Mouse (Mus musculus): ENCODE measurements around the gene Gm27021.

GRCm38 (mm10) chr8:120631441-120632375 lies 36.2 kb downstream of the Gm27021 start:
- TF ChIP-seq EP300 (IDR thresholded peaks at IDR 0.05; ENCODE audit: low read depth in 1 of 2, low read length in 2 of 2) (no peak), CTCF (IDR thresholded peaks at IDR 0.05 in 2 of 3, conservative IDR thresholded peaks at IDR 0.05 in 1 of 3; ENCODE audit: control insufficient read depth in 1 of 3, insufficient read depth in 1 of 3, low read depth in 2 of 3, low read length in 3 of 3, poor library complexity in 1 of 3, severe bottlenecking in 1 of 3) (no peak), ZMIZ1 (IDR thresholded peaks at IDR 0.05; ENCODE audit: low read depth, low read length) (no peak), MYB (IDR thresholded peaks at IDR 0.05; ENCODE audit: low read depth, low read length) (no peak)

All from MEL (cell line).